ENCODE assay signal across 20 mouse cellular contexts in the genomic region with DNA sequence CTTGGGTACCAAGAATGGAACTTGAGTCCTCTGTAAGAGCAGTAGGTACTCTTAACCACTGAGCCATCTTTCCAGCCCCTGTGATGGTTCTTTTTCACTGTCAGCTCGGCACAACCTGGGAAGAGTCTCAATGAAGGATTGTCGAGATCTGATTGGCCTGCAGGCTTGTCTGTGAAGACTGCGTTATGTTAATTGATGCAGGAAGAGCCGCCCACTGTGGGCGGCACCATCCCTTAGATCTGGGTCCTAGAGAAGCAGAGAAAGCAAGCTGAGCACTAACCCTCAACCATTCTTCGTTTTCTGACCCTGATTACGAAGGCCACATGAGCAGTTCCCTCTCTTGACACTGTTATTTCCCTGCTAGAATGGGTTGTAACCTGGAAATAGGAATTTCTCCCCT. TPM values are rescaled to one million over a fixed set of nuclear protein-coding genes. Genes with fewer than 3 reads are reported as not detected.
"Had no signal": no experiment of that assay in that cellular context is flagged by ENCODE, and none has a peak within 500 bp of the region (broad histone marks: within the 10 kb centered on the region; RNA-seq: fewer than 3 reads in every experiment).

No protein-coding gene starts in this region.

- DNase-seq: left cerebral cortex, postnatal 4 days; liver; liver, embryonic 13.5 days; liver, postnatal 0 days; lung, adult 18-20 months; lung, adult 2 months; lung, embryonic 14.5 days; lung, postnatal 10 days; lung, postnatal 14 days; lung, postnatal 36 days; lung, postnatal 4 days; midbrain, embryonic 14.5 days had no signal

- ATAC-seq: liver, embryonic 12.5 days; liver, postnatal 0 days; lung, postnatal 0 days; midbrain, embryonic 13.5 days; midbrain, embryonic 15.5 days; midbrain, embryonic 16.5 days had no signal

RNA-seq across cellular contexts. Expression of gene Stpg1, which starts 5.3 kb away (rescaled TPM):
- total RNA-seq: liver, adult 2 months; megakaryocyte-erythroid progenitor cell, adult 5-6 weeks; monocyte, adult 5-6 weeks had no signal
